Mouse (Mus musculus): ENCODE measurements around the gene Npas3. TPM values are rescaled to one million over a fixed set of nuclear protein-coding genes. Genes with fewer than 3 reads are reported as not detected.

Gene Npas3
- polyA plus RNA-seq, 1 experiment = not detected

- no peak for TF ChIP-seq GATA1 (IDR thresholded peaks at IDR 0.05; ENCODE audit: low read length)
Observed at GRCm38 (mm10) chr12:53860176-53860575, 611.7 kb downstream of the Npas3 start.

- no peak for TF ChIP-seq GATA1 (IDR thresholded peaks at IDR 0.05; ENCODE audit: low read length)
Observed at GRCm38 (mm10) chr12:53862281-53862680, 613.8 kb downstream of the Npas3 start.

DNA sequence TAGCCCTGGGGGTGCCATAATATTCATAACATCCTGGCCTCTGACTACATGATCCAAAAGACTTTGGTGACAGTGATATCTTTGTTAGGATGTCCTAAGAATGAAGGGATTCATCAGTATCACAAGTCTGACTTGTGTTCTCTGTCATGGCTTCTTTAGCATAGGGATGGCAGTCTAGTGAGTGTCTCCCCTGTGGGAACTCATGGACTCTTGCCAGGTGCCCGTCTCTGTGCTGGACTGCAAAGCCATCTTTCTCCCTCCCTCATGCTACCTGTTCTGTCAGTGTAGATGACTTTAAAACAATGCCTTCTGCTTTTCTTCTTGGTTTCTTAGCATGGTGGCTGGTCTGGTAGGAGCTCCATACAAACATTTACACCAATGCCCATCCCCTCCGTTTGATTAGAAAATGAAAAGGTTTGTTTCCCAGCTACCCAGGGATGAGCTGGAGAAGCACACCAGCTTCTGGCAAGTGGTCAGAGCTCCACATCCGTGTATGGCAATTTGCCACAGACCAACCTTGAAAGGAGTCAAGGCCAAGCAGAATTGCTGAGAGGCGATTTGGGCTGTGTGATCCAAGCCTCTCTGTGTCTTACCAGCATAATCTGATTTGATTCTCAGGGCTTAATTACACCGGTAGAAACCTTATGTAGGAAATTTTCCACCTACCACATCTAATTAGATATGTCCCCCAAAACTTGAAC, 616.1 kb downstream of the Npas3 start:
- no peak for TF ChIP-seq GATA1 (IDR thresholded peaks at IDR 0.05; ENCODE audit: low read length)

DNA sequence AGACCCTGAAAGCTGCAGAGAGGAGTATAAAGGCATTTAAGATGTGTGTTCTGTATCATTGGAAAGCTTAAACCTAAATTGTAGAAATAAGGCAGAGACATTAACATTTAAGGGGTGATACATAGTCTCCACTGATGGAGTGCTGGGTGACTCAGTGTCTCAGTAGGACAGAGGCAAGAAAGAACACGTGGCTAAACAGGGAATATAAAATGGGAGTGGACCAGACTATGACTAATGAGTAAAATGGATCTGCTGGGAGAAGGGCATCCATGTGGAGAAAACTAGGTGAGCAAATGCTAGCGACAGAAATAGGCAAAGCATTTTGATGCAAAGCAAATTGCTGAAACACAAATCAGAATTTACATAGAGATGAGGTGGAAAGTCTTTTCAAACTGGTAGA, 617.2 kb downstream of the Npas3 start:
- TF ChIP-seq GATA1 (IDR thresholded peaks at IDR 0.05; ENCODE audit: low read length) = no peak

- no peak for TF ChIP-seq GATA1 (IDR thresholded peaks at IDR 0.05; ENCODE audit: low read length)
Observed at GRCm38 (mm10) chr12:53869981-53870380, 621.5 kb downstream of the Npas3 start.

- no peak for TF ChIP-seq GATA1 (IDR thresholded peaks at IDR 0.05; ENCODE audit: low read length)
Observed at GRCm38 (mm10) chr12:53875226-53875625, 626.7 kb downstream of the Npas3 start.

GRCm38 (mm10) chr12:53876693-53877092, 628.2 kb downstream of the Npas3 start:
- no peak for TF ChIP-seq GATA1 (IDR thresholded peaks at IDR 0.05; ENCODE audit: low read length)

DNA sequence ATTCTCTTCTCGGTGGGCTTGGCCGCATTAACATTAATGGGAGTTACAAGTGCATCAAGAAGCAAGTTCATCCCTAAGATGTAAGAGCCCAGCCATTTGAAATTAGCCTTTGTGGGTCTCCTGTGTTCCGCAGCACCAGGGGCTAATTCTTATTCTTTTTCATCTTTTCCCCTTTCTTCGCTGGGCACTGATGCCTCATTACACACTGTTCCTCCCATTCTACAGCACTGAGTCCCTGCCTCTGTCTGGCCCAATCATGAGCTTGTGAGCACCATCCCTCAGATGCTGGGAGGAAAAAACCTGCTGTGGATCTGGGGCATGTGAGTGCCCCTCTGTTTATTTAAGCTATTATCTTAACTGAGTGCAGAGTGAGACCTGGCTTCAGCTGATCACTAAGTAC, 633.2 kb downstream of the Npas3 start:
- no peak for TF ChIP-seq GATA1 (IDR thresholded peaks at IDR 0.05; ENCODE audit: low read length)

- TF ChIP-seq GATA1 (IDR thresholded peaks at IDR 0.05; ENCODE audit: low read length) = no peak
Observed at GRCm38 (mm10) chr12:53882863-53883262, 634.4 kb downstream of the Npas3 start.

DNA sequence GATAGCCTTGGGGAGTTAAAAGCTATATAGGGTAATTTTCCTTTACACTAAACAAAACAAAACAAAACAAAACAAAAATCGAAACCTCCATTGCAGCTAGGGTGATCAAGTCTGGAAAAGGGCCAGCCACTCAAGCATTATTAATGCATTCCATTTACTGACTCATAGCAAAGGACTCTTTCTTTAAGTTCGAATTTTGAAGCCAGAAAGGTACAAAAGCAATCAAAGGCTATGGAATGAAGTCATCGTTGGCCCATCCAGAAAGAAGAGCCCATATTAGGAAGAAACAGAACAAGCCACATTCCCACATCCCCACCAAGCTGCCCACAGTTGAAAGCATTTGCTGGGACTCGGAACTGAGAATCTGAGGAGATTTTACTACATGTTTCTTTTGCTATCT, 640.1 kb downstream of the Npas3 start:
- TF ChIP-seq GATA1 (IDR thresholded peaks at IDR 0.05; ENCODE audit: low read length) = no peak

- no peak for TF ChIP-seq GATA1 (IDR thresholded peaks at IDR 0.05; ENCODE audit: low read length)
Observed at GRCm38 (mm10) chr12:53895909-53896308, 647.4 kb downstream of the Npas3 start.

DNA sequence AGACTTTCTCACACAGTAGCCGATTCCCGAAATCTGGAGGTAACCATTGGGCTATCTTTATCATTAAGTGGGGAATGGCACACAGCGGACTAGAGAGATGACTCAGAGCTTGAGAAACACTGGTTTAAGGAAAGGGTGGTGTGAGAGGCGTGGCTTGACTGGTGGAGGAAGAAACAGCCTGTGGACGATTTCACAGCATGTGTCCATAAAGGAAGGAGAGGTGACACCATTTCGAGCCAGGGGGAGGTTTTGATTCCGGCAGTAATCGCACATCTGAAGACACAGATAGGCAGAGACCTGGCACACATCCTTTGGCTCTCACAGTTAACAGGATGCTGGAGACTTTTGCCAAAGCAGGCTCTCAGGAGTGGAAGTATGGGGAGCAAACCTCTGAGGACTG, 660.3 kb downstream of the Npas3 start:
- TF ChIP-seq GATA1 (IDR thresholded peaks at IDR 0.05; ENCODE audit: low read length) = no peak

GRCm38 (mm10) chr12:53910192-53910591, 661.7 kb downstream of the Npas3 start:
- TF ChIP-seq GATA1 (IDR thresholded peaks at IDR 0.05; ENCODE audit: low read length) = no peak

DNA sequence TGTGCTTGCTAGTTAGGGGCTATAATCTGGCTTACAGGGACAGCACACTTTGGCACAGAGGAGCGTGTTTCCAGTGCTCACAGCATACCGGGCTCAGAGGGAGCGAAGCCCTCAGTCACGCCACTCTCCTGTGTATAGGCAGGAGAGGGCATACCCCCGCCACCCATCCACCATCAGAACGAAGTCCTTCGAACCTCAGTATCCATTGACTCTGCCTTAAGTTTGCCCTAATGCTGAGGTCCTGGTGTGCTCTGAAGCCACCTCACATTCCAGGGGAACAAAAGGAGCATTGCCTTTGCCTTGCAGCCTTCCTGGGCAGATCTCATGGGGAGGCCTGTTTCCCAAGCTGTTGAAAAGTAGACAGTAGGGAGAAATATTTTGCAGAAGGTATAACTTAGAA, 673.7 kb downstream of the Npas3 start:
- no peak for TF ChIP-seq GATA1 (IDR thresholded peaks at IDR 0.05; ENCODE audit: low read length)

DNA sequence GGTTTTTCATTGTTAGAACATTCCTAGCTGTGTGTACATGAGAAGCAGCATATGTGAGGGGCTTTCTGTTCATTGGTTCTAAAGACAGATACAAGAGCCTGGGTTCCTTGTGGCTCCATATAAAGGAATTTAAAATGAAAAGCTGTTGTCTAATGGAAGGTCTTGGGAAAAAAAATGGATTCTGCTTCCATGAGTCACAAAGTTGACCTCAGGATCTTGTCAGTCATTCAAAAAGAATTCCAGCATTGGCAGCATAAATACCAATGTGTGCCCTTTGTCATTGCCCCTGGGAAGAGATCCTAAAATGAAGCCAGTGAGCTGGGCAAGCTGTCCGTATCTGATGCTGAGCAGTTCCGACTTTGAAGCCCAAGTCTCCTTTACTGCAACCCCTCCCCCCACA, 700.3 kb downstream of the Npas3 start:
- no peak for TF ChIP-seq GATA1 (IDR thresholded peaks at IDR 0.05; ENCODE audit: low read length)

- TF ChIP-seq GATA1 (IDR thresholded peaks at IDR 0.05; ENCODE audit: low read length) = no peak
Observed at GRCm38 (mm10) chr12:53962004-53962403, 713.5 kb downstream of the Npas3 start.

GRCm38 (mm10) chr12:53963534-53963933, 715.1 kb downstream of the Npas3 start:
- no peak for TF ChIP-seq GATA1 (IDR thresholded peaks at IDR 0.05; ENCODE audit: low read length)

Data from G1E-ER4 (cell line).